Mouse (Mus musculus) CD4-positive, CD25-positive, alpha-beta regulatory T cell, adult 4 months (primary cell): ENCODE data around the gene Med25. TPM values are rescaled to one million over a fixed set of nuclear protein-coding genes. Genes with fewer than 3 reads are reported as not detected.

Experiments
- ATAC-seq: one replicate; pipeline ENCODE4 v1.8.0; 2017
- polyA plus RNA-seq, 2 experiments: library from polyadenylated mRNA; unstranded; fragments of 100-300 nt; shearing (Covaris generic); gene quantifications; one replicate each; pipeline ENCODE4 v1.2.1; 2017

The Med25 gene
- polyA plus RNA-seq, result 10 to 100 TPM in 1 of 2 experiments, 1 to 10 TPM in 1; 9.1 to 10.9 TPM

DNA sequence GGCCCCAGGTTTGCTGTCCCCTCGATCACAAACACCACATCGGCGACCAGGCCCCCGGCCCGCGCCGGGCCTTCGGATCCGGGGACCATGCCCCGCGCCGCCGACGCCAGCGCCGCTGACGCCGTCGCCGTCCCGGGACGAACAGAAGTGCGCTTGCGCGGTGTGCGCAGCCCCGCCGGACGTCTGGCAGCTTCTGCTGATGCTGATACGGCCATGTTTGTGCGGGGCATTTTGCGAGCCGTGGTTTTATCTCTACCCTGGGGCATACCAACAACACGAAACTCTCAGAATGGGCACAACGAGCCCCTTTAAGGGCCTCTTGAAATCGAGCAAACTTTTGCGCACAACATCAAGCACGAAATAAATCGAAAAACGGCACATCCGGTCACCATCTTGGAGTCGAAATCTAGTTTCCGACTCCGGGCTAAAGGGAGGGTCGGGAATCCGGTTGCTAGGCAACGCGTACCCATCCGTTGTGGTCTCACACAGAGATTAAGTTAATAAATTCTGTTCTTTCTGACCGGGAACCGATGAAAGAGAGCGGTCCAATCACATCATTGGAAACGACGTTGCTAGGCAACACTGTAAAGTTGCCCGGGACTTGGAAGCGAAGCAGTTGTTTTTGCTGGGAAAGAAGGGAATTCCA lies at the start of gene Med25:
Gene Med25 (minus strand): TSS at position 437 of the 646 bp plus-strand sequence.
- ATAC-seq, result peak; percentile 38

DNA sequence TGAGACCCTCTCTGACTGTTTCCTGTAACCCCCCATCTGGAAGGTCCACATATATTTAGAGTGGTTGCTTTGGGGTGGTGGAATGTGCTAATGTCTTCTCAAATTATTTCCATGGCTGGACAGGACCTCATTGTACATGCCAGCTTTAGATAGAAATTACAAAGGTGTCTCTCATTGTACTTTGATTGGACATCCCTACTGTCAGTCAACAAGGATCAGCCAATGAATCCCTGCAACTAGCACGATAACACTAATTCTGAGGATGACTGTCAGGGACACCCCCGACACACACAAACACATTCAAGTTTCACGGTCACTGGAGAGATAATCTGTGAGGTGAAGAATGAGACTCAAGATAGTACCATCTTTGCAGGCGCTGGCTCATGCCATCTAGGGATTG lies 46.2 kb upstream of the Med25 start:
- no peak for ATAC-seq

DNA sequence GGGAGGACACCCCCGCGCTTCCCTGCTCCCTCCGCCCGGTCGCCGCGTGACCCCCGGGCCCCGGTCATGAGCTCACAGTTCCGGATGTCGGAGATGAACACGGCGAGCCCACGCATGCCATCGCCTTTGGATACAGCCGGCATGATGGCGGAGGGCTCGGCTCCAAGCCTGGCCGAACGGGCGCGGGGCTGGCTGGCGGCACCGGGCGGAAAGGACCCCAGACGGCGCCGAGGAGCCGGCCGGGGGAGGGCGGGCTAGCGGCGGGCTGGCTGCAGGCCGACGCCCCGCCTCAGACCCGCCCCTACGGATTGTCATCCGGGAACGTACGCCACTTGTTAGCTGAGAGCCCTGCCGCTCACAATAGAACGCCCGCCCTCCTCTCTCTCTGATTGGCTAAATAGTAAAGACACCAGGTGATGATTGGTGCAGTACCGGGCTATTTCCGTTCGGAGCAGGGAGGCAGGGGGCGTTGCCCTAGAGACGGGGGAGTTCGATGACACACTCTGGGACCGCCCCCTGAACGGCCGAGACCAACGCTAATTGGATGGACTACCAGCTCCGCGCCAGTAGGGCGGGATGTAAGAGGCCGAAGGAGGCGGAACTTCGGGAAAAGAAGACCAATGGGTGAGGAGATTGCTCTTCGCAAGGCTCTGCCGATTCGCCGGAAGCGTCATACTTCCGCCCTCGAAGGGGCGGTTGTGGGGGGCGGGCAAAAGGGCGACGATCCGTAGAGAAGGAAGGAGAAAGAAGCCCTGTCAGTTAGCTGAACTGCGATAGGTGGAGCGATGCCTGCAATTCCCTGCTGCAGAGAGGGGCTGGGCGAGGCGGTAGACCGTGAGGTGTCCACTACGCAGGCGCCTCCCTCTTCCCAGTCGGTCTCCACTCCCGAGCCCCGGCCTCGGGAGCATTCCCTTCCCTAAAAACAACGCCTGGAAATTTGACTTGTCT lies 37.0 kb upstream of the Med25 start, which contains the start of gene Ap2a1:
Gene Ap2a1 (minus strand): TSS at position 293 of the 948 bp plus-strand sequence.
- ATAC-seq, result peak; percentile 94

DNA sequence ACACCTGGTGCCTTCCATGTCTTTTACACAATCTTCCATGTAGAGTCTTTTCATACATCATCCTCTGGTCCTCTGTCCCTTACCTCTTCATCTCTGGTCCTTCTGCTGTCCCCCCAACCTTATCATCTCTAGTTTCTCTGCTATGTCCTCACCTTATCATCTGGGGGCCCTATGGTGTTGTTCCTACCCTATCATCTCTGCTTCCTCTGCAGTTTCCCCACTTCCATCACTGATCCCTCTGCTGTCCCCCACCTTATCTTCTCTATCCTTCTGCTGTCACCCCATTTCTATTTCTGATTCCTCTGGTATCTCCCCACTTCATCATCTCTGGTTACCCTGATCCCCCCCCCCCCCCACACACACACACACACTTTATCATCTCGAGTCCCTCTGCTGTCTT lies 36.1 kb upstream of the Med25 start:
- no peak for ATAC-seq

DNA sequence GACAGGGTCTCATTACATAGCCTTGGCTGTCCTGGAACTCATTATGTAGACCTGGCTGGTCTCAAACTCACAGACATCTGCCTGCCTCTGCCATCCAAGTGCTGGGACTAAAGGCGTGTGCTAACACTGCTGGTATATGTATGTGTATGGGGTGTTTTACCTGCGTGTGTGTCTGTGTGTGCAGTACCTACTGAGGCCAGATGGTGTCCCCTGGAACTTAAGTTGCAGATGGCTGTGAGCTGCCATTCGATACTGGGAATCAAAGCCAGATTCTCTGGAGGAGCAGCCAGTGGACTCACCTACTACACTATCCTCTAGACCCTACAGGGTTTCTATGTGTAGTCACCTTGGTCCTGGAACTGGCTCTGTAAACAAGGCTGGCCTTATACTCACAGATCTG lies 33.0 kb upstream of the Med25 start:
- no peak for ATAC-seq

DNA sequence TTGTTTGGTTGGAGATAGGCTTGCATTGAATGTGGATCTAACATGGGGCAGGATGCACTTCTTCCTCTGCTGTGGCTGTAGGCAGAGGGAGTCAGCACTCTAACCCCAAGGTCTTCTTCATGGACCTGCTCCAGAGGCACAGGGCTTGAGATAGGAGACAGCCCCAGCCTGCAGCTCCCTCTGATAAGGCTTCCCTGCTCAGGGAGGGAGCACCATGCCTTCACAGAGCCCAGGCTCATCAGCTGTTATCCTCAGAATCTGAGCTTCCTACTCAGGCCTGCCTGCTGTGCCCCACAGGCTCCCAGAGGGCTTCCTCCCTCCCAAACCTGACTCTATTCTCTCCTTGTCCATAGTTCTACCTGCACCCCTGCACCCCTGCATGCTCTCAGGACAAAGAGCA lies 30.0 kb upstream of the Med25 start:
- ATAC-seq, result no peak

DNA sequence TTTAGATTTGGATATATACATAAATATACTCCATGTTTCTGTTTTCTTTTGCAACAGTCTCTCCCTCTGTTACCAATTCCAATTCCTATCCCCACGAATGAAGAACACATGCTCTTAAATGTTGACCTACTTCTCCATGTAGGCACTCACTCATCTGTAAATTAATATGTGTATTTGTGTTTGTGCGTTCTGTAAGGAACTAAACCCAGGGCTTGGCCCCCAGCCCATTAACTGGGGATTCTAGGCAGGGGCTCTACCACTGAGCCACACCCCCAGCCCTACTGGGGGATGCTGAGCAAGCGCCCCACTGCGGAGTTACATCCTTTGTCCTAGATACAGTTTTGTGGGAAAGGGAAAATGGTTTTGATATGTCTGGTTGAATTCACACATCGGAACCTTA lies 26.6 kb upstream of the Med25 start:
- no peak for ATAC-seq

DNA sequence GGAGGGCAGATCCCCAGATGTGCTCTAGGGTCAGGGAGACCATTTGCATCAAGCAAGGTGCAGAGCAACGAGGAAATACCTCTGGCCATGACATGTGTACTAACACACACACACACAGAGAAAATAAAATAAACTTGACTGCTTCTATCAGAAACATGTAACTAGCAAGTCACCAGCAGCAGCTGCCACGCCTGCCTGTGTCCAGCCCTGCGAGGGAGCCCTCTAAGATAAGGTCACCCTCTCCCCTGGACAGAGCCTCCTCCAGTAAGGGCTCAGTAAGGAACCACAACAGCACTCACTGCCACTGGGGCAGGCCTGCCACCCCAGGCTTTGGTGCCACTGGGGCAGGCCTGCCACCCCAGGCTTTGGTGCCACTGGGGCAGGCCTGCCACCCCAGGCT lies 25.7 kb upstream of the Med25 start:
- no peak for ATAC-seq

DNA sequence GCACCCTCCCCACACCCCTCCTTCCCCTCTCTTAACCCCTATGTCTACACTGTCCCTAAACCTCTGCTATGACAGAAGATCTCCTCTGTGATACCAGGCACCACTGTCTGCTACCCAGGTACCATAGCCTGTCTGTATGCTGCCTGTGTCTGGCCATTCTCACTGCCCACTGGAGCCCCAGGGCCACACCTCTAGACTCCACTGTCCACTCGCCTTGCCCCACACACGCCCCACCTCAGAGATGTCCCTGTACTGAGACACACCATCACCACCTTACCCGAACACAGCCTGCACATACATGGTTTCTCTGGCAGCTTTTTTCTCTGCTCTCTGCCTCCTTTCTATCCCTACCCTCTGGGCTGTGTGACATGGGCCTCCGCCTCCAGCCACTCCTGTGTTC lies 24.4 kb upstream of the Med25 start:
- ATAC-seq, result no peak

DNA sequence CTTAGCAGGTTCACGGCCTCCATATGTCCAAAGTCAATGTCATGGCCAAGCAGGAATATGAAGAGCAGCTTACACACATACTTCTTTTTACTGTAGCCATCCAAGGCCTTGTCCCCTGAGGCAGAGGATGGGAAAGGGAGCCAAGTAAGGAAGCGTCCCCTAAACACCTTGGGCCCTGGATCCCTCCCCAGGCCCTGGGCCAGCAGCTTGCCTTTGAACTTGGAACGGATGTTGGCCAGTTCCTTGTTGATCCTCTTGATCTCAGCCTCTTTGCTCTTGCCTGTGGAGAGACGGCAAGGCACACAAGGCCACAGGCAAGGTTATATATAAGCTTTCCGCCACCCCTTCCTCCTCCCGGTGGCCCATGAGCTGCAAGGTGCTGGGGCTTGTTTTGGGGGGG lies 23.7 kb upstream of the Med25 start:
- ATAC-seq, result no peak

DNA sequence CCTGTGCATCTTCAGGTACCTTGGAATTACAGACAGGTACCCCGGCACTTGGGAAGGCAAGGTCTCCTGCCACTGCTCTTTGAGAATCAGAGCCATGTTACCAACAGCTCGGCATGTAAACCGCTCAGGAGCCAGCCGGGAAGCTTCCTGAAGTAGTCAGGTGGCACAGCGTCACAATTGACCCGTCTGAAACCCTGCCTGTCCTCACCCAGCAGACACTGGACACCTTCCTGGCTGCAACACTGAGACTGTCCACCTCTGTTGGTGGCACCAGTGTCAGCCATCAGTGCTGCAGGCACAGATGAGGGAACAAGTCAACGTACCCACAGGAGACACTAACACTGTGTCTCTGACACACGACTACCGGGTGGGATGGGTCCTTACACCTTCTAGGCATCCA lies 22.8 kb upstream of the Med25 start:
- ATAC-seq, result no peak

DNA sequence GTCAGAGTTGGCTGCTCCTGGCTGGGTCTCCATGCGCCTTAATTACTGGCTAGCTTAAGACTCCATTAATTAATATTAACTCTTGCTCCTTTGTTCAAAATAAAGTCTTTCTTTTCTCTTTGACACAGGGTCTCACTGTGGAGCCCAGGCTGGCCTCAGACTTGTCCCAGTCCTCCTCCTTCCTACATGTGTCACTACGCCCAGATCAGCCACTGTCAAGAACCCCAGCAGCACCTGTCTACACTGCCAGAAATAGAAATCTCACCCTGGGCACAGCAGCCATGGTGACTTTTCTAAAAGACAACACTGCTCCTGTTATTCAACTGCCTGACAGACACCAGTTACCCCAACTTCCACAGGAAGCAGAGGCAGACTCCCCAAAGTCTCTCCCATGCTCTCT lies 21.9 kb upstream of the Med25 start:
- no peak for ATAC-seq

DNA sequence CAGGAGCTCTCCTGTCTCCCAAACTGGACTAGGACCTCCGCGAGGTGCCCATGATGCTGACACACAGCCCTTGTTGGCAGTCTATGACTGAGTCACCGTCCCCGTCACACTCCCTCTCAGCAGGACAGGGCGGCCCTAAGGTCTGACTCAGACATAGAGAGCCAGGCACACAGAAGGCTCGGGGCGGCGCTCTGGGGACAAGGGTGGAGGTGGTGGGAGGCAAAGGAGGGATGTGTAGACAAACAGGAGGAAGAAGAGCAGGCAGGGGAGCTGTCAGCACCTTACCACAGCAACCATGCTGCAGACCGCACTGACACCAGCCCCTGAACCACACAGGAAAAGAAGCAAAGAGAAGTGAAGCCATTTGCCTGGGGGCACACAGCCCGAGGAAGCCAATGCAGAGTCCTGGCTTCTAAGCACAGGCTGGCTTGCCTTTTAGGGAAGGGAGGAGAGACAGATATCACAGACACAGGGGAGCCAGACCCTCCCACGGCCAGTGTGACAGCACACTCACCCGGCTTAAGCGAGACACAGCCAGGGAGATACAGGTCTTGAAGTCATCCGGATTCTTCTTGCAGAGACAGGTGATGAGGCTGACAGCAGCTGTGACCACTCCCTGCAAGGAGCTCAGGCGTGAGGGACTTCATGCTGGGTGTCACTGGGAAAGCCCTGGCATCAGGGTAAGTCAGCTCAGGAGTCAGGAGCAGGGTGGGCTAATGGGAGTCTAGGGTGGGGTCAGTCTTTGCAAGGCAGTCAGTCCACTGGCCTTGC lies 16.4 kb upstream of the Med25 start:
- no peak for ATAC-seq

DNA sequence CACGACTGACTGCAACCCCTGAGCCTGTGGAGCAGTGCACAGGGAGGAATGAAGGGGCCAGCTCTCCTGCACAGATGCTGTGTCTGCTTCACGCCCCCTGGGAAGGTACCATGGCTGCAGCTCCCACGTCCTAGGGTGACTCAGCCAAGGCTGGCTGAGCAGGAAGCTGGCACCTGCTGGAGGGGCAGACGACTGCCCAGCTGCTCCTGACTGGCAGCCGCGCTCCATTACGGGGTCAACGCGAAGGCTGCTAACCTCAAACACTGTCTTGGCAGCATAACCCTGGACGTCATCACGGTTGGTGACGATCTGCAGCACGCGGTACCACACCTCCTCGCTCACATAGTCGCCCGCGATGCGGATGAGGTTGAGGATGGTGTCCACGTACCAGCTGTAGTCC lies 12.9 kb upstream of the Med25 start:
- ATAC-seq, result no peak

DNA sequence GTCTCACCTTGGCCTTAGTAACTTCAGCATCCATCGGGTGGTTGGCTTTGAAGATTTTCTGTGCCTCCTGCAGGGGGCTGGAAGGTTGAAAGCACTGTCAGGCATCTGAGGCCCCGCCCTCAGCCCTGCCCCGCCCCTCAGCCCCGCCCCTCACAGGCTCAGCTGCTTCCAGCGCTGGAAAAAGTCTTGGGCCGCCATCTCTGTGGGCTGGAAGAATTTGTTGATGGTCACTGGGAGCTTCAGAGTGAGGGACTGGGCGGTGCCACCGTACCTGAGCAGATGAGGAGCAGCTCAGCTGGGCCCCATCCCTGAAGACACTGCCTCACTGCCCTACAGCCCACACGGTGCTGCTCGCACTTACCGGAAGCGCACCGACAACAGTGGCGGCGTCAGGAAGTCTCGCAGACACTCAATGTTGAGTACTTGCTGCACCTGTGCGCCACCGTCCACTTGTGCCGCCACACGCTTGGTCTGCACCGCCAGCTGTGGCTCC lies 8.8 kb upstream of the Med25 start:
- peak; percentile 76 for ATAC-seq

DNA sequence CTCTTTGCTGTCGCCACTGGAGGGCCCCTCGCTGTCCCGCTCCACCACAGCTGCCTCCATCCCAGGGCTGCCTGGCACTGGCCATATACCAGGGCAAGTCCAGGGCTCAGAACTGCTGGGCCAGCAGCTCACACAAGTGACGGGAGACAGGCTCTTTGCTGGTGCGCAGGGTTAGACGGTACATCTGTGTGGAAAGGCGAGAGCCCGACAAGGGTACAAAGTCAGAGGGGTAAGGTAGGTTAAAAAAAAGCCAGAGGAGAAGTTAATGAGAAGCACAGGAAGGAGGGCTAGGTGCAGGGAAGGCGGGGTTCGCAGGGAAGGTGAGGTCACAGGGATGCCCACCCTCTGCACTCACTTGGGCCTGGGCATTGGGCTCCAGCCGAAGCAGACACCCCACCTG lies 8.1 kb upstream of the Med25 start:
- ATAC-seq, result no peak

DNA sequence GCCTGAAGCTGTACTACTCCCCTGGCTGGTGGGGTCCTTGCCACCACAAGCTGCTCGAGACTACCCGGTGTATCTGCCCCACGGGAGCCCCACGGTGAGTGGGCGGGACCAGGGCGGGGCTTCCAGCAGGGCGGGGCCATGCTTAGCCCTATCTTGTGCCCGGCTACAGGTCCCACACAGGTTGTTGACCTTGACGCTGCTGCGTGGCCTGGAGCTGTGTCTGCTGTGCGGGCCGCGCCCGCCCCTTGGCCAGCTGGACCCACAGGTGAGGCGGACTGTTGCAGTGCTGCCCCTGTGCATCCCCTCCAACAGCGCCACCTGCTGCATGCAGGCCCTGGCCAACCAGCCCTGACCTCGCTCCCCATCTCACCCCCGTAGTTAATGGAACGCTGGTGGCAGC lies 6.1 kb upstream of the Med25 start:
- no peak for ATAC-seq

DNA sequence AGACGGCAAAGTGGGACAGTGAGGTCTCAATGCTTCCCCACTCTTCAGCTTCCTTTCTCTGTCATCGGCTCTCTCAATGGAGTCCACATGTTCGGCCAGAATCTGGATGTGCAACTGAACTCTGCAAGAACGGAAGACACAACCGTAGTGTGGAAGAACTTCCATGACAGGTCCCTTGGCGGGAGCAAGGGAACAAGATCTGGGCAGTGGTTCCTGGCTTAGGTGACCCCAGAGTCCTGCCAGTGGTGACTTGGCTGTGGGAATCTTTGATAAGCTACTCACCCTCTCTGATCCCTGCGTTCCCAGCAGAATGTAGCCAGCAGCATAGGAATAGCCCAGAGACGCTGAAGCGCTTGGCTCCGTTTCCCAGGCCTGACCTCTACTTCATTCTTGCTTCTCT lies 4.0 kb upstream of the Med25 start:
- ATAC-seq, result no peak

DNA sequence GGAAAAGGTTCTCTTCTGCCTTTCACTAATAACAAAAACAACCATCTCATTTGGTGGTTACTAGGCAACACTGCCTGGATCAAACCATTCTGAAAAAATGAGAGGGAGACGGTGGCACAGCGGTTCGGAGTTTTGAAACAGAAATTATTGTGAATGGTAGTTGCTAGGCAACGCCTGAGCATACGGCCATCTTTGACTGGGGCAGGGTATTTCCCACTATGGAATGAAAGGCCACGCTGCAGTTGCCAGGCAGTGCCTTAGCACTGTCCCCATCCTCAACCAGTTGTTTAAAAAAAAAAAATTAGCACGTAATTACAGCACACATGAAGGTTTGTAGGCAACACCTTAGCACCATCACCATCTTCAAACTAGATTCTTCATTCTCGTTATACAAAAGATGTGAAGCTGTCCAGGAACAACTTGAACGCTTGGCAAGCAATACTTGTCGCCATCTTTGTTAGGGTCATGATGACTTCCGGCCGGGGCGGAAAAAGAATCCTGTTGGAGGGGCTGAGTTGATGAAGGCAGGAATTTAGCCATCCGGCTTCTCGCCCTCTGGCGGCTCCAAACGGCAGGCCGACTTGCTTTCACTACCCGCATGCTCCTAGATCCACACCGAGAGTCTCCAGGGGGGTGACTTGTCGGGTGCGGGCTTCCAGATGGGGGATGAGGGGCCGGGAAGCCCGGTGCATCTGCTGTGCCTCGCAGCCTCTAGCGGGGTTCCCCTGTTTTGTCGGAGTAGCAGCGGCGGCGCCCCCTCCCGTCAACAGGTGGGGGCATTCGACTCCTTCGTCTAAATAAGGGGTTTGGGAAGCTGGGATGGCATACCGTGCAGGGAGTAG lies 3.3 kb upstream of the Med25 start, which contains the start of gene Fuz:
Gene Fuz (plus strand): TSS at position 487 of the 842 bp plus-strand sequence.
- peak; percentile 86 for ATAC-seq

DNA sequence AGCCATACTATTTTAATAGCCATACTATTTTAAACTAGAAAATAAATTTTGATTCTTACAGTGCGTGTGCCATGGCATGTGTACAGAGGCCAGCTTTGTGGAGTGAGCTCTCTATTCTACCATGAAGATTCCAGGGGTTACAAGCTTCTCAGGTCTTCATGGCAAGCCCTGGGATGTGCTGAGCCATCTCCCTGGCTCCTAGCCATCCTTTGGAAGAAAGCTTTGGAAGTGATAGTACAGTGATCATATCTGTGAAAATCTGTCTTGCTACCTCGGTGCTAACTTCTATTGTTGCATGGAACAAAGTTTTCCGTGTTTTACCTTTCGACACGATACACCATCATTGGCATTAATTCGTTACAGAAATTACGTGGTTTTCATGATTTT lies 2.7 kb upstream of the Med25 start:
- ATAC-seq, result no peak

DNA sequence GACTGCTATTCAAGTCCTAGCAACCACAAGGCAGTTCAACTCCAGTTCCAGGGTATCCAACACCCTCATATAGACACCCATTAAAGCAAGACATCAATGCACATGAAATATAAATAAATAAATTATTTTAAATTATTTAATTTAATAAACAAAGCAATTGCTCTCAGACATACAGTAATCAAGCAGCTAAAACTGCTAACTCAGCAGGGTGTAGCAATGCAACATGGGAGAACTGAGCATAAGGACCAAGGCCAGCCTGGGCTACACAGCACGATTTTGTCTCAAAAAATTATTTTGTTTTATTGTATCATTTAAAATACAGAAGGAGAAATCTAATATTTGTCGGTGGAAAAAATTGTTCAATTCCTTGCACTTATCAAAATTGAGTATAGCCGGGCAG lies 1.7 kb upstream of the Med25 start:
- ATAC-seq, result no peak

DNA sequence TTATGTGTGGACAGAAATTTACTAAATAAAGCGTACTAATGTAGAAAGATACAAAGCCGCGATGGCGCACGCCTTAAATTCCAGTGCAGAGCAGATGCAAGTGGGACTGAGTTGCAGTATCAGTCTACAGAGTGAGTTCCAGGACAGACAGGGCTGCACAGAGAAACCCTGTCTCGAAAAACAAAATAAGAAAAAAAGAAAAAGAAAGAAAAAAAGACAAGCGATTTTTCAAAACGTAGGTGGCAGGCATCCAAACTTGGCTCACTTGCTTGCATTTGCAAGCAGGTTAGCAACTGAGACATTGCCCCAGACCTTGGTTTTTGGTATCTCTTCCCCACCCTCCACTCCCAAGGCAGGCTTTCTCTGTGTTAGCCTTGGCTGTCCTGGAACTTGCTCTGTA lies 685 bp upstream of the Med25 start:
- ATAC-seq, result no peak
